Mouse (Mus musculus) liver, adult 2 months (tissue): ENCODE measurements around the gene Olfr1042. TPM values are rescaled to one million over a fixed set of nuclear protein-coding genes. Genes with fewer than 3 reads are reported as not detected.

Experiments used
- DNase-seq: peaks from one replicate; pipeline ENCODE4 v3.0.0-alpha.2; 2011; ENCODE audit warnings: low read depth, low spot score; ENCODE audit errors: extremely low read depth
- H3K27ac ChIP-seq: fragments of 200-500 bp; replicated peaks from 2 replicates; pipeline ENCODE4 v1.5.1; 2012; ENCODE audit warnings: low read depth, mild to moderate bottlenecking, control low read depth, inconsistent platforms, low read length; ENCODE audit not compliant: insufficient read depth
- H3K27me3 ChIP-seq: fragments of 200-500 bp; 2 replicates; pipeline ENCODE4 v1.6.1; 2012; ENCODE audit warnings: mild to moderate bottlenecking, moderate library complexity, low read length, inconsistent platforms; ENCODE audit not compliant: control insufficient read depth, insufficient read depth
- H3K36me3 ChIP-seq: fragments of 200-500 bp; 2 replicates; pipeline ENCODE4 v1.6.1; 2012; ENCODE audit warnings: low read length, inconsistent platforms; ENCODE audit not compliant: control insufficient read depth, insufficient read depth
- H3K4me1 ChIP-seq: fragments of 200-500 bp; 2 replicates; pipeline ENCODE4 v1.6.1; 2011; ENCODE audit warnings: low read length; ENCODE audit not compliant: control insufficient read depth, insufficient read depth
- H3K4me3 ChIP-seq: fragments of 200-500 bp; 2 replicates; pipeline ENCODE4 v1.5.1; 2011; ENCODE audit warnings: low read depth, mild to moderate bottlenecking, control low read depth, low read length, moderate library complexity; ENCODE audit not compliant: insufficient read depth
- H3K79me2 ChIP-seq: fragments of 200-500 bp; 2 replicates; pipeline ENCODE4 v1.6.1; 2012; ENCODE audit warnings: inconsistent platforms, mild to moderate bottlenecking, low read length, moderate library complexity; ENCODE audit not compliant: control insufficient read depth, insufficient read depth
- H3K9ac ChIP-seq: fragments of 200-500 bp; 2 replicates; pipeline ENCODE4 v1.6.1; 2012; ENCODE audit warnings: low read depth, mild to moderate bottlenecking, control low read depth, inconsistent platforms, low read length
- CTCF ChIP-seq: fragments of 200-500 bp; IDR thresholded peaks from 2 replicates; pipeline ENCODE4 v1.5.1; 2011; ENCODE audit warnings: low read depth, low read length, control low read depth
- POLR2A ChIP-seq: fragments of 200-500 bp; IDR thresholded peaks from 2 replicates; pipeline ENCODE4 v1.6.1; 2011; ENCODE audit warnings: low read length, control low read depth; ENCODE audit not compliant: insufficient read depth; ENCODE audit errors: extremely low read depth
- WGBS: fragments of 180-500 bp; shearing (Covaris S2); methylation state at CpG from one replicate; pipeline ENCODE4 v1.1.7; 2018; 5-methylcytosine and 5-hydroxymethylcytosine counted together
- polyA plus RNA-seq: library from polyadenylated mRNA; depleted of rRNA; stranded (reverse); fragments of >200 nt; gene quantifications from 2 replicates; pipeline ENCODE4 v1.2.3, GENCODE M21; 2012; rRNA removed
- total RNA-seq: library from RNA; depleted of rRNA; stranded (reverse); fragments of >200 nt; gene quantifications from 2 replicates; pipeline ENCODE4 v1.2.3, GENCODE M21; 2014; rRNA removed

The Olfr1042 gene
- total and polyA plus RNA-seq, 2 experiments, result not detected

GRCm38 (mm10) chr2:86167422-86167821, 5.8 kb upstream of the Olfr1042 start, which contains the start of gene Olfr1043:
Olfr1043 (minus strand) TSS chr2:86167522.
- H3K36me3 ChIP-seq, result no peaks in the 10 kb centered on the region
- no peak within 1 kb of the TSS for H3K4me3 ChIP-seq
- H3K9ac ChIP-seq, result no peak within 1 kb of the TSS
- TF ChIP-seq POLR2A, result no peak
- TF ChIP-seq CTCF, result no peak
- WGBS, result 84% methylated on average over 2 of the region's 2 CpGs
- DNase-seq, result no peak
- no peaks in the 10 kb centered on the region for H3K4me1 ChIP-seq
- H3K79me2 ChIP-seq, result no peaks in the 10 kb centered on the region
- no peaks in the 10 kb centered on the region for H3K27me3 ChIP-seq
- H3K27ac ChIP-seq, result no peak within 1 kb of the TSS

GRCm38 (mm10) chr2:86146632-86147031, 15.0 kb downstream of the Olfr1042 start, which contains the start of gene Olfr1040:
Olfr1040 (minus strand) TSS chr2:86146732.
- Histone ChIP-seq H3K79me2 (no peaks in the 10 kb centered on the region), H3K9ac (no peak within 1 kb of the TSS), H3K27ac (no peak within 1 kb of the TSS), H3K27me3 (no peaks in the 10 kb centered on the region), H3K4me3 (no peak within 1 kb of the TSS), H3K4me1 (no peaks in the 10 kb centered on the region), H3K36me3 (no peaks in the 10 kb centered on the region)
- TF ChIP-seq CTCF, result no peak
- DNase-seq, result no peak
- WGBS, result 89% methylated on average over 1 of the region's 1 CpGs

- H3K4me1 ChIP-seq, result no peaks in the 10 kb centered on the region
- no peaks in the 10 kb centered on the region for H3K27me3 ChIP-seq
- H3K27ac ChIP-seq, result no peak within 1 kb of the TSS
- H3K79me2 ChIP-seq, result no peaks in the 10 kb centered on the region
- H3K9ac ChIP-seq, result no peak within 1 kb of the TSS
- H3K4me3 ChIP-seq, result no peak within 1 kb of the TSS
- WGBS, result 96% methylated on average over 1 of the region's 1 CpGs
- no peak for DNase-seq
- H3K36me3 ChIP-seq, result no peaks in the 10 kb centered on the region
- TF ChIP-seq CTCF (no peak), POLR2A (no peak)
Observed at GRCm38 (mm10) chr2:86135828-86136227, 25.8 kb downstream of the Olfr1042 start, which contains the start of gene Olfr1039. Olfr1039 (minus strand) TSS chr2:86135928.

Other genes starting within 250 kb of the Olfr1042 start
- gene Olfr1025-ps1, start 246.6 kb downstream of the Olfr1042 start, total RNA-seq, result not detected in 2 replicates
- not detected in 2 replicates for gene Olfr1025-ps1, start 246.6 kb downstream of the Olfr1042 start, polyA plus RNA-seq
- gene Olfr1026, start 240.3 kb downstream of the Olfr1042 start, total RNA-seq, result not detected in 2 replicates
- not detected in 2 replicates for gene Olfr1026, start 240.3 kb downstream of the Olfr1042 start, polyA plus RNA-seq
- gene Olfr1028, start 211.4 kb downstream of the Olfr1042 start, total RNA-seq, result not detected in 2 replicates
- gene Olfr1028, start 211.4 kb downstream of the Olfr1042 start, polyA plus RNA-seq, result not detected in 2 replicates
- 0.09 and 0.13 TPM in 2 replicates for gene Olfr1029, start 187.9 kb downstream of the Olfr1042 start, total RNA-seq
- gene Olfr1029, start 187.9 kb downstream of the Olfr1042 start, polyA plus RNA-seq, result 0.04 TPM in 1 of 2 replicates, not detected in the other
- gene Olfr1030, start 182.6 kb downstream of the Olfr1042 start, total RNA-seq, result under 0.01 TPM in 1 of 2 replicates, not detected in the other
- gene Olfr1030, start 182.6 kb downstream of the Olfr1042 start, polyA plus RNA-seq, result 0.02 TPM in 1 of 2 replicates, not detected in the other
- gene Olfr1031, start 171.5 kb downstream of the Olfr1042 start, total RNA-seq, result not detected in 2 replicates
- not detected in 2 replicates for gene Olfr1031, start 171.5 kb downstream of the Olfr1042 start, polyA plus RNA-seq
- not detected in 2 replicates for gene Olfr1032, start 156.3 kb downstream of the Olfr1042 start, total RNA-seq
- gene Olfr1032, start 156.3 kb downstream of the Olfr1042 start, polyA plus RNA-seq, result not detected in 2 replicates
- gene Olfr1033, start 141.2 kb downstream of the Olfr1042 start, total RNA-seq, result 8.7 and 10.7 TPM in 2 replicates
- 1.7 TPM in 2 replicates for gene Olfr1033, start 141.2 kb downstream of the Olfr1042 start, polyA plus RNA-seq
- gene Olfr1034, start 116.0 kb downstream of the Olfr1042 start, total RNA-seq, result 2.4 and 2.6 TPM in 2 replicates
- 0.90 and 0.93 TPM in 2 replicates for gene Olfr1034, start 116.0 kb downstream of the Olfr1042 start, polyA plus RNA-seq
- not detected in 2 replicates for gene Olfr1036, start 87.8 kb downstream of the Olfr1042 start, total RNA-seq
- gene Olfr1036, start 87.8 kb downstream of the Olfr1042 start, polyA plus RNA-seq, result not detected in 2 replicates
- gene Olfr1037, start 74.5 kb downstream of the Olfr1042 start, total RNA-seq, result not detected in 2 replicates
- gene Olfr1037, start 74.5 kb downstream of the Olfr1042 start, polyA plus RNA-seq, result not detected in 2 replicates
- gene Olfr1039, start 25.9 kb downstream of the Olfr1042 start, total RNA-seq, result not detected in 2 replicates
- not detected in 2 replicates for gene Olfr1039, start 25.9 kb downstream of the Olfr1042 start, polyA plus RNA-seq
- not detected in 2 replicates for gene Olfr1040, start 15.1 kb downstream of the Olfr1042 start, total RNA-seq
- not detected in 2 replicates for gene Olfr1040, start 15.1 kb downstream of the Olfr1042 start, polyA plus RNA-seq
- gene Olfr1043, start 5.7 kb upstream of the Olfr1042 start, total RNA-seq, result not detected in 2 replicates
- not detected in 2 replicates for gene Olfr1043, start 5.7 kb upstream of the Olfr1042 start, polyA plus RNA-seq
- gene Olfr1044, start 16.0 kb upstream of the Olfr1042 start, total RNA-seq, result not detected in 2 replicates
- not detected in 2 replicates for gene Olfr1044, start 16.0 kb upstream of the Olfr1042 start, polyA plus RNA-seq
- not detected in 2 replicates for gene Olfr52, start 23.8 kb upstream of the Olfr1042 start, total RNA-seq
- not detected in 2 replicates for gene Olfr52, start 23.8 kb upstream of the Olfr1042 start, polyA plus RNA-seq
- gene Olfr1045, start 41.2 kb upstream of the Olfr1042 start, total RNA-seq, result not detected in 2 replicates
- gene Olfr1045, start 41.2 kb upstream of the Olfr1042 start, polyA plus RNA-seq, result not detected in 2 replicates
- gene Olfr1046, start 57.5 kb upstream of the Olfr1042 start, total RNA-seq, result not detected in 2 replicates
- gene Olfr1046, start 57.5 kb upstream of the Olfr1042 start, polyA plus RNA-seq, result not detected in 2 replicates
- not detected in 2 replicates for gene Olfr1047, start 69.6 kb upstream of the Olfr1042 start, total RNA-seq
- gene Olfr1047, start 69.6 kb upstream of the Olfr1042 start, polyA plus RNA-seq, result not detected in 2 replicates
- gene Olfr1048, start 78.5 kb upstream of the Olfr1042 start, total RNA-seq, result not detected in 2 replicates
- gene Olfr1048, start 78.5 kb upstream of the Olfr1042 start, polyA plus RNA-seq, result not detected in 2 replicates
- not detected in 2 replicates for gene Olfr1049, start 96.5 kb upstream of the Olfr1042 start, total RNA-seq
- not detected in 2 replicates for gene Olfr1049, start 96.5 kb upstream of the Olfr1042 start, polyA plus RNA-seq
- not detected in 2 replicates for gene Olfr1051, start 117.2 kb upstream of the Olfr1042 start, total RNA-seq
- gene Olfr1051, start 117.2 kb upstream of the Olfr1042 start, polyA plus RNA-seq, result not detected in 2 replicates
- not detected in 2 replicates for gene Olfr1052, start 130.6 kb upstream of the Olfr1042 start, total RNA-seq
- gene Olfr1052, start 130.6 kb upstream of the Olfr1042 start, polyA plus RNA-seq, result not detected in 2 replicates
- not detected in 2 replicates for gene Olfr1053, start 153.4 kb upstream of the Olfr1042 start, total RNA-seq
- not detected in 2 replicates for gene Olfr1053, start 153.4 kb upstream of the Olfr1042 start, polyA plus RNA-seq
- gene Olfr1054, start 173.6 kb upstream of the Olfr1042 start, total RNA-seq, result not detected in 2 replicates
- gene Olfr1054, start 173.6 kb upstream of the Olfr1042 start, polyA plus RNA-seq, result not detected in 2 replicates
- not detected in 2 replicates for gene Olfr1055, start 188.4 kb upstream of the Olfr1042 start, total RNA-seq
- gene Olfr1055, start 188.4 kb upstream of the Olfr1042 start, polyA plus RNA-seq, result not detected in 2 replicates
- not detected in 2 replicates for gene Olfr1056, start 200.6 kb upstream of the Olfr1042 start, total RNA-seq
- not detected in 2 replicates for gene Olfr1056, start 200.6 kb upstream of the Olfr1042 start, polyA plus RNA-seq
- gene Olfr1057, start 216.6 kb upstream of the Olfr1042 start, total RNA-seq, result not detected in 2 replicates
- not detected in 2 replicates for gene Olfr1057, start 216.6 kb upstream of the Olfr1042 start, polyA plus RNA-seq
- not detected in 2 replicates for gene Olfr1058, start 226.7 kb upstream of the Olfr1042 start, total RNA-seq
- gene Olfr1058, start 226.7 kb upstream of the Olfr1042 start, polyA plus RNA-seq, result not detected in 2 replicates